Mouse (Mus musculus) cerebellum, adult 2 months (tissue): ENCODE data around the gene Blm.

Experiments
- CTCF ChIP-seq: fragments of 200-500 bp; IDR thresholded peaks from 2 replicates; pipeline ENCODE4 v1.5.1; 2011; ENCODE audit warnings: low read depth, mild to moderate bottlenecking, control low read depth, low read length, moderate library complexity, borderline replicate concordance; ENCODE audit not compliant: insufficient read depth
- POLR2A ChIP-seq: fragments of 200-500 bp; IDR thresholded peaks from 2 replicates; pipeline ENCODE4 v1.6.1; 2011; ENCODE audit warnings: low read length, control low read depth, borderline replicate concordance; ENCODE audit not compliant: insufficient read depth

DNA sequence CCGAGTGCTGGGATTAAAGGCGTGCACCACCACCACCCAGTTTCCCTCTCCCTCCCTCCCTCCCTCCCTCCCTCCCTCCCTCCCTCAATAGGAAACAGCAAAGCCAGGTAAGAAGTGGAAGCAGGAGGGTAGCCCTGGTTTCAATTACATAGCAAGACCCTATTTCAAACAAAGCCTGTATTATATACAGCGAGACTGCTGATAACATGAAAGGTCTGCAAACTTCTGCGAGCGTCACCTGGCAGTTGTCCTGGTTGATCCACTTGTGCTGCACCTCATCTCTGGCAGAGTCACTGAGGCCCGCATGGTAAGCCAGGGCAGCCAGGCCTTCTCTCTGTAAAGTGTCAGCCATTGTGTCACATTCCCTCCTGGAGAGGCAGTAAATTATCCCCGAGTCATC, 54.8 kb downstream of the Blm start:
- no peak for TF ChIP-seq POLR2A
- TF ChIP-seq CTCF, result no peak
